Mouse (Mus musculus): Measurements from ENCODE around the gene Ap1g2.

GRCm38 (mm10) chr14:55105836-55106809 lies at the start of gene Ap1g2:
- no peak for TF ChIP-seq CTCF (IDR thresholded peaks at IDR 0.05; ENCODE audit: extremely low read depth, insufficient read depth, insufficient read length, insufficient replicate concordance)
- peak; percentile 66; the same call in 1 of the 2 replicates for TF ChIP-seq POLR2A (IDR thresholded peaks at IDR 0.05; ENCODE audit: low read depth, low read length)

All from spleen, adult 2 months (tissue).